Mouse (Mus musculus): ENCODE results near the gene Fbxl15.
A peak's percentile ranks its signal among the peaks of the same experiment; 100 is the strongest.

Fbxl15 gene

DNA sequence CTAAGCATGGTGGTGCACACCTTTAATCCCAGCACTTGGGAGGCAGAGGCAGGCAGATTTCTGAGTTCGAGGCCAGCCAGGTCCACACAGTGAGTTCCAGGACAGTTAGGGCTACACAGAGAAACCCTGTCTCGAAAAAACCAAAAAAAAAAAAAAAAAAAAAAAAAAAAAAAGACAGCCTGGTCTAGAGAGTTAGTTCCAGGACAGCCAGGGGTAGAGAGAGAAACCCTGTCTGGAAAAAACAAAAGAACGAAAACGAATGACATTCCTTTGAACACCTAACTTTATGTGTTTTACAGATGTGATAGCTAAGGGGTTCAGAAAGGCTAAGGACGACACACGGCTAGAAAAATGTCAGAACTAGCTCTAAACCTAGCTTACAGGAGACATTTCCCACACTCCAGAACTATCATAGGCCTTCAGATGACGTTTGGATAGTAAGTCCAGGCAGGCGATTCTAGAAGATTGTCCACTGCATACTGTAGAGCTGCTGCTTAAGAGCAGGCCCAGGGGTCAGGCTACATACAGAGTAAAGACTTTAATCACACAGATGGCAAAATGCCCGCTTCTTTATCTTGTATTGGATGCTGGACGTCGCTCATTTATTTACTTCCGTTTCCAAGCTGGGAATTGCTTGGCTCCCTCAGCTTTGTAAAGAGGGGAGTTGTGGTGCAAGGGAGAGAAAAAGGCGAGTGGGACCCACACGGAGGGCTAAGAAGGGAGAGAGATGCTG, 20.1 kb downstream of the Fbxl15 start:
- no peak for DNase-seq (ENCODE audit: low spot score)

DNA sequence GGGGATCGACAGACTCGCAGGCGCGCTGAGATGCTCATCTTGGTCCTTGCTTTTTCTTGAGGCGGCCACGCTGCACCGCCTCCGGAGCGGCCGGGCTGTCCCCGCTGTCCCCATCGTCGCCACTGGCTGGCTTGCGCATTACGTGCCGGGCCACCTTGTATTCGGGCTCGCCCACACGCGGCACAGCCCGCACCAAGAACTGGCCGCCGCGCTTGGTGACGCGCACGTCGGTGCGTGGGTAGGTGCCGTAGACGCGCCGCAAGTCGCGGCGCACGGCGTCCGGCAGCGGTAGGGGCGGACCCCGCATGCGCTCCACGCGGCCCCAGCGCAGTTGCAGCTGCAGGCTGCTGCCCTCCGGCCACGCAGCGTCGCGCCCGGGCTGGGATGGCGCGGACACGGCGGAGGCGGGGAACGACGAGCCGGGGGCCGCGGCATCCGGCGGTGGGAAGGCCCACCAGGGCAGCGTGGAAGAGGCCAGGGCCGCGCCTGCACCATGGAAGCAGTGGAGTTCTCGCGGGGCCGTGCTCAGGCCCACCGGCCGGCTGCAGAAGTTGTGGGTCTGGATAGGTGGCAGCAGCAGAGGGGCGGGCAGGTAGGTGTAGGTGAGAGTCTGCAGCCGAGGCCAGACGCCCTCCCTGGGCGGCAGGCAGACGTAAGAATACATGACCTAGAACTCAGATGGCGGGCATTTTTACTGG, 20.9 kb downstream of the Fbxl15 start:
- DNase-seq (ENCODE audit: low spot score): peak; percentile 72

- DNase-seq (ENCODE audit: low spot score): no peak
These were observed 21.6 kb downstream of the Fbxl15 start for GRCm38 (mm10) chr19:46349550-46349949.

- no peak for DNase-seq (ENCODE audit: low spot score)
These were observed 22.4 kb downstream of the Fbxl15 start, which contains the start of gene 2310034G01Rik for GRCm38 (mm10) chr19:46350168-46350932. Gene 2310034G01Rik, minus strand, starts transcription at chr19:46350302.

GRCm38 (mm10) chr19:46356701-46357138, 28.7 kb downstream of the Fbxl15 start:
- peak; percentile 86 for DNase-seq (ENCODE audit: low spot score)

GRCm38 (mm10) chr19:46357344-46358280, 29.6 kb downstream of the Fbxl15 start:
- peak; percentile 64 for DNase-seq (ENCODE audit: low spot score)

GRCm38 (mm10) chr19:46358381-46358780, 30.4 kb downstream of the Fbxl15 start:
- DNase-seq (ENCODE audit: low spot score): no peak

DNA sequence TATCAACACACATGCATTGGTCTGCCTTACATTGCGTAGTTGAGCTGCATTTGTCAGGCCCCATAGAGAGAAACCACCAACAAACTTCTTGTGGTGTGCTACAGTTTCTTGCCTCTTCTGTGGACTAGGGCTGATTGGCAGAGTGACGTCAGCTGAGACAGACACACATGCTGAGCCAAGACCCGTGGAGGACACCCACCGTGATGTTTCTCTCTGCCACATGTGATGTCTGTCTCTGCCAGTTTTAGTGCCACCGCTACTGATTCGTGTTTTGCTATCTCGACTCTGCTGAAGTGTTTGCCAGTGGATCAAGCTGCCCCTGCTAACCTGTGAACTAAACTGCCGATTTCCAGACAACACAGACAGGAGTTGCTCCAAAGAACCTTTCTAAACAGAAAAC, 34.1 kb downstream of the Fbxl15 start:
- DNase-seq (ENCODE audit: low spot score): no peak

DNA sequence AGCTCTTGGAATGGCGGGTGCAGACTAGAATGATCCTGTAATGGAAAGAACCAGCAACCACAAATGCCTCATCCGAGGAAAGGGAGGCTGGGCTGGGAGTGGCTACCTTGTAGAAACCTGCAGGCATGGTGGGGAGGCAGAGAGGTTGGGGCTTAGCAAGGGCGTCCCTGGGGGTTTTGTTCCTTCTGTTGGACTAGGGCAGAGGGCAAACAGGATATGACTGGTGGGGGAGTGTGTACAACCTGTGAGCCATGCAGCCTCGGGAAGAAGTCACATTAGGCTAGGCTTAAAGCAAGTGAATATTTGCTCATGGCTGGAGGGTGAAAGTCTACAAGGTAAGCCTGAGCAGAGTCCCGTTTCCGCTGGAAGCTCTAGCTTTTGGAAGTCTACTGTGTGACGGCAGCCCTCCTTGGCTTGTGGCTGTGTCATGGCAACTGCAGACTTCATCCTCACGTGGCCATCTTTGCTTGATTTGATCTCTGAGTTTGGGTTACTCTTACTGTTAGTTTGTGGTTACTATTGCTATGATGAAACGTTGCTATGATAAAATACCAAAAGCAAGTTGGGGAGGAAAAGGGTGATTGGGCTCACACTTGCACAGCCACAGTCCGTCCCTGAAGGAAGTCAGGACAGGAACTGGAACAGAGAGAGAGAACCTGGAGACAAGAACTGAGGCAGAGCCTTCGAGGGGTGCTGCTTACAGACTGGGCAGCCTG, 35.5 kb downstream of the Fbxl15 start:
- DNase-seq (ENCODE audit: low spot score): no peak

GRCm38 (mm10) chr19:46367798-46368590, 40.0 kb downstream of the Fbxl15 start:
- no peak for DNase-seq (ENCODE audit: low spot score)

DNA sequence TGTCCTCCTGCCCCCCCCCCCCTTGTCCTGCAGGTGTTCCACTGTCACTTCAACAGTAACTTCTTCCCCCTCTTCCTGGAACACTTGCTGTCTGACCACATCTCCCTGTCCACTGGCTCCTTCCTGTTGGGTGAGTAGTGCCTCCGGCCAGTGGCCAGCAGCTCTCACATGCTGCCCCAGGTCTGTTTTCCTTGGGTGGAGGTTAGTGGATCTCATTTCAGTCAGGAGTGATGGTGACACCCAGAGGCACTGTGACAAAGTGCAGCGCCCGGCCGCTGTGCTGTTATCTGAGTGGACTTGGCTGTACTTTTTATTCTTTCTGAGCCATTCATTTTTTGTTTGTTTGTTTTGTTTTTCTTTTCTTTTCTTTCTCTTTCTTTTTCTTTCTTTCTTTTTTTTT, 41.2 kb downstream of the Fbxl15 start:
- no peak for DNase-seq (ENCODE audit: low spot score)

DNA sequence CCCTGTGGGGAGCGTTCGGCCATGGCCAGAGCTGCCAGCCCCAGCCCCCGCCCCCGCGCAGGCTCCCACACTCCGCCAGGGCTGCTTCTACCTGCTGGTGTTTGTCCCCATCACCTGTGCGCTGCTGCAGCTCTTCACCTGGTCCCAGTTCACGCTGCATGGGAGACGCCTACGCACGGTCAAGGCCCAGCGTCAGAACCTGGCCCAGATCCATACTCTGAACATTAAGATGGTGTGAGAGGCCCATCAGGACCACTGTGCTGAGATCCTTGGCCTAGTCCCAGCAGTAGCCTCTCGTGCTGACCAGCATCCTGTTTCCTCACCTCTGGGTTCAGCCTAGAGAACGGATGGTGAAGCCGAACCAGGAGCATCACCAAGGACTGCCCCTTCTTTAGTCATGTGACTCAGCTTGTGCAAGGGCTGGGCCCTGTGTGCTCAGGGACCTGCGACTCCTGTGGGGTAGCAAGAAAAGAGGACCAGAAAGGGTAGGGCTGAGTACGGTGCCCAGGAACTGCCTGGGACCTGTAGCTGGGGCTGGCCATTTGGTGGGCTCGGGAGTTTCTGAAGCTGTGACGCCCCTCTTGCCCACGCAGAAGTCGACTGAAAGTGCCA, 46.6 kb downstream of the Fbxl15 start:
- DNase-seq (ENCODE audit: low spot score): no peak

DNA sequence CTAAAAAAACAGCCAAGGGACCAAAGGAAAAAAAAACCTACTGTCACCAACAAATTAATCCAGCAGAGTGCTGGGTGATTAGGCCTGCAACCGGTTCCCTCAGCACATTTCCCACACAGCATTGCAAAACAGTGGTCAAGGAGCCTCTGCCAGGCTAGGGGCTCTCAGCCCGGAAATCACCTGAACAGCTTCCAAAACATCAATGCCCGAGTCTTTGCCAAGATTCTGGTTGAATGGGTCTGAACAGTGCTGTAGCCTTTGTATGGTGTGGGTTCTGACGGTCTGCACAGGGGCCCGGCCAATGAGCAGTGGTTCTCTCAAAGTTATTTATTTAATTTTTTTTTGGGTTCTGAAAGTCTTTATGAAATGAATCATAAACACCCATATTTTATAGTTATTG, 47.5 kb downstream of the Fbxl15 start:
- no peak for DNase-seq (ENCODE audit: low spot score)

GRCm38 (mm10) chr19:46375891-46376290, 47.9 kb downstream of the Fbxl15 start:
- no peak for DNase-seq (ENCODE audit: low spot score)
